Mouse (Mus musculus): ENCODE measurements around the gene Kif1b.

DNA sequence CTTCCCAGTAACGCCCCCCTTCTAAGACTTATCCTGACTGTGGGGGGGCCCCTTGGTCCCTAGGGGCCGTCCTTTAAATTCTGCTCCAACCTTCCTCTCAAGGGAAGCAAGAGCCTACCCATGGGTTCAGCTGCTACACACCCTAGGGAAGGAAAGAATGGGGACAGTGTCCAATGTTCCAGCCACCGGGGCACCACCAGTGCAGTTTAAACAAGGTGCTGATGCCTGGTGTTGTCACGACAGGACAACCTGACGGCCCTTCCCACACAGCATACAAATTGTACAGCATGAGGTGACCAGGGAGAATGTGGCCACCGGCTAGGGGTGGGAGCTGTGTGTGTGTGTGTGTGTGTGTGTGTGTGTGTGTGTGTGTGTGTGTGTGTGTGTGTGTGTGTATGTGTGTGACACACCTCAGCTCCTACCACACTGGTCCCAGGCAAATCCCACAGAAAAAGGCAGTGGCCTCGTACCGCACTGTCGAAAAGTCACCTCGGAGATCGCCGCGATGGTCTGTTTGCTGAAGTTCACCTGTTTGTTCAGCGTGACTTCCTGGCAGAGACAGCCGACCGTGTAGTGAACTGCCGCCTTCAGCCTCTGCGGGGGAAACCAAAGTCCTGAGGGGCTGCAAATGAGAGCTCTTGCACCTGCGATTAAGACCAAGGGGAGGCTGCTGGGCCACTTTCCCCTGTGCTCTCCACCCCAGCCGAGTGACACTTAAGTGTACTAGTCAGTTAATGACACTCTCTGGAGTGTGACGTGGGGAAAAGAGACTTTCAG lies 175.5 kb downstream of the Kif1b start:
- no peak for TF ChIP-seq POLR2A (IDR thresholded peaks at IDR 0.05; ENCODE audit: borderline replicate concordance, extremely low read depth, insufficient read depth, insufficient read length, poor library complexity, severe bottlenecking)
- TF ChIP-seq CTCF (IDR thresholded peaks at IDR 0.05; ENCODE audit: borderline replicate concordance, extremely low read depth, insufficient read depth, insufficient read length): no peak

Measured in brain, embryonic 14.5 days (tissue).